Mouse (Mus musculus): ENCODE measurements around the gene Sh3pxd2b. TPM values are rescaled to one million over a fixed set of nuclear protein-coding genes. Genes with fewer than 3 reads are reported as not detected.
"Not testable (repeated sequence)": the region's sequence is repeated elsewhere in the genome, so short reads cannot be mapped to it uniquely, and the experiment has no call there.

The Sh3pxd2b gene
- 14.9 and 16.8 TPM in 2 replicates for polyA plus RNA-seq (2016; fragmentation: Nextera tagmentation; extraction: Ambion mirVana)

DNA sequence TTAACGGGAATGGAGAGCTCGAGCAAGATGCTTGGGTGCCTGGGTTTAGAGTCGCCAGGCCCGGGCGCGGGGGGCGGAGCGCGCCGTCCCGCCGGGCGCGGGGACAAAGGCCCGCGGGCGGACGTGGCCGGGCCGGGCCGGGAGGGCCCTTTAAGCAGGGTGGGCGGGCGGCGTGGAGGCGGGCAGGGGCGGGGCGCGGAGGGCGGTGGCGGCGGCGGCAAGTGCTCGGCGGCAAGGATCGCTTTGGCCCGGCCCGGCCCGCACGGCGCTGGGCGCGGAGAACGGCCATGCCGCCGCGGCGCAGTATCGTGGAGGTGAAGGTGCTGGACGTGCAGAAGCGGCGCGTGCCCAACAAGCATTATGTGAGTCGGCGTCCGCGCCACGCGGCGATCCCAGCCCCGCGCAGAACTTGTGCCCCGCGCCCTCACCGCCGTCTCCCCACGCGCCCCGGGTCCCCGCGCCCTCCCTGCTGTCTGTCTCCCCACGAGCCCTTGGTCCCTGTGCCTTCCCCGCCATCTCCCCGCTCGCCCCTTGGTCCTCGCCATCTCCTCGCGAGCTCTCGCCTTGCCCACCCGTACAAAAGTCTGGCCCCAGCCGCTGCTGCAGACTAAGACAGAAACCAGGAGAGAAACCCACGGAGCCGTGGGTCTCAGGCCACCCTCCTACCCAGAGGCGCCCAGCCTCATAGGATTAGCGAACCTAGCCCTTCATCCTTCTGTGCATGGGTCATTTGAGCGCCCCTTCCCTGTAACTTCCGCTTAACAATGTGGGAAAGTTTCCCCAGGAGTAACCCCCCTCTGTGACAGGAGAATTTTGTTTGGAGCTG lies at the start of gene Sh3pxd2b:
Sh3pxd2b (plus strand) TSS at position 214 of the 826 bp plus-strand sequence.
- DNase-seq (ENCODE audit: low spot score), result no peak
- 0 out of 2 replicates have a peak, but pooled peaks cover 6% of the 10 kb centered on the region for H3K27me3 ChIP-seq (ENCODE audit: insufficient read depth, poor library complexity, severe bottlenecking)
- H3K4me3 ChIP-seq, result peak within 1 kb of the TSS; percentile 93
- H3K27ac ChIP-seq, result peak within 1 kb of the TSS; percentile 96
- peaks cover 46% of the 10 kb centered on the region for H3K4me1 ChIP-seq
- WGBS, result 2% methylated on average over 86 of the region's 86 CpGs
- H3K36me3 ChIP-seq, result peaks cover 14% of the 10 kb centered on the region
- no peaks in the 10 kb centered on the region for H3K9me3 ChIP-seq

DNA sequence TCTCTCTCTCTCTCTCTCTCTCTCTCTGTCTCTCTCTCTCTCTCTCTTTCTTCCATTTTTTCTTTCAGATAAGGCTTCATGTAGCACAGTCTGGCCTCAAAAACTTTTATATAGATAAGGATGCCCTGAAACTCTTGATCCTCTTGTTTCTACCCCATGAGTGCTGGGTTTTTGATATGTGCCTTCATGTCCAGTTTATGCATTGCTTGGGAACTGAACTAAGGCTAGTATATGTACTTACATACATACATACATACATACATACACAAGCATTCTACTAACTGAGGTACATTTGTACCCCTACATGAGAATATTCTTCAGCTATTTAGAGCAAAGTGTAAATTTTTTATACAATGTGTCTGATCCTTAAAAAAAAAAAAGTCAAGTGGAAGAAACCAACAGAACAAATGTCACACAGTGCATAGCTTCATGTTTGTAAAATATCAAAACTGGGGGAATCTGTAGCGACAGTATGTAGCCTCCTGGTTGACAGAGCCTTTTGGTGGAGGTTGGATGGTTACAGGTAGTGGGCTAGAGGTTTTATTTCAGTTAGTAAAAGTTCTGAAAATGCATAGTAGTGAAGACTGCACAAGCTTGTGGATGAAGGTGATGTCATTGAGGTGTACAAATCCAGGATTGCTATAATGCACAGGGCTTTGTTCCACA lies 49.6 kb upstream of the Sh3pxd2b start:
- Histone ChIP-seq H3K36me3 (no peaks in the 10 kb centered on the region), H3K4me3 (no peak overlapping the region), H3K4me1 (no peaks in the 10 kb centered on the region), H3K27me3 (ENCODE audit: insufficient read depth, poor library complexity, severe bottlenecking) (peaks cover 29% of the 10 kb centered on the region), H3K27ac (no peak overlapping the region), H3K9me3 (no peaks in the 10 kb centered on the region)
- DNase-seq (ENCODE audit: low spot score), result no peak
- WGBS, result 86% methylated on average over 1 of the region's 1 CpGs

DNA sequence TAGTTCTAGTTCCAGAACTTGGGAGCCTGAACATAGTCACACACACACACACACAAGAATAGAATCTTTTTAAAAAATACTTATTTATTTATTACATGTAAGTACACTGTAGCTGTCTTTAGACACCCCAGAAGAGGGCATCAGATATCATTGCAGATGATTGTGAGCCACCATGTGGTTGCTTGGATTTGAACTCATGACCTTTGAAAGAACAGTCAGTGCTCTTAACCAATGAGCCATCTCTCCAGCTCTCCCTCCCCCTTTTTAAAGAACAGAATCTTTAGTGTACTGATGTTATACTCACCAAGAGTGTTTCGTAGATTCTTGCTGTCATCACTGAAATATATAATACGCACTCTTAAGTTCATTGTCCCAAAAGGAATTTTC lies 49.1 kb upstream of the Sh3pxd2b start:
- peaks cover 35% of the 10 kb centered on the region for H3K27me3 ChIP-seq (ENCODE audit: insufficient read depth, poor library complexity, severe bottlenecking)
- 88% methylated on average over 2 of the region's 2 CpGs for WGBS
- no peak for DNase-seq (ENCODE audit: low spot score)
- H3K9me3 ChIP-seq, result no peaks in the 10 kb centered on the region
- no peaks in the 10 kb centered on the region for H3K4me1 ChIP-seq
- H3K36me3 ChIP-seq, result no peaks in the 10 kb centered on the region
- no peak overlapping the region for H3K27ac ChIP-seq
- no peak overlapping the region for H3K4me3 ChIP-seq

DNA sequence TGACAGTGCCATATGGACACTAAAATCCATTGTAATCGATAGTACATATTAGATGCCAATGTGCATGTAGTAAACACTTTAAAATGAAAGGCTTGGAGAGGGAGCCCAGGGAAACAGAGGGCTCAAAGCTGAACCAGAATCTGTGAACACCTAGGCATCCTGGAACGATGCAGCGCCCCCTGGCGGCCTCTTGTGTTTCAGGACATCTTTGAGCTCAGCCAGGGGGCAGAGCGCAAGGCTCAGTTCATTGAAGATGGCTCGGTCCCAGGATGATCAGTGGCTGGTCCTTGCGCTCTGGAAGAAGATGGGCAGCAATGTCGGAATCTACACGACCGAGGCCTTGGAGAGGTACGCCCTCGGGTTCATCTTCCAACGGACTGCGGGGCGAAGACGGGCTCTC lies 47.8 kb upstream of the Sh3pxd2b start, which contains the start of gene Hbq1a:
Hbq1a (plus strand) TSS at position 205 of the 400 bp plus-strand sequence.
- not testable (repeated sequence) for H3K9me3 ChIP-seq, H3K27ac ChIP-seq, H3K36me3 ChIP-seq, H3K4me1 ChIP-seq
- 4% methylated on average over 16 of the region's 16 CpGs for WGBS
- peak within 1 kb of the TSS; percentile 27; the same call in 1 of the 2 replicates for H3K4me3 ChIP-seq
- H3K27me3 ChIP-seq (ENCODE audit: insufficient read depth, poor library complexity, severe bottlenecking), result peaks cover 38% of the 10 kb centered on the region
- DNase-seq (ENCODE audit: low spot score), result peak; percentile 77

DNA sequence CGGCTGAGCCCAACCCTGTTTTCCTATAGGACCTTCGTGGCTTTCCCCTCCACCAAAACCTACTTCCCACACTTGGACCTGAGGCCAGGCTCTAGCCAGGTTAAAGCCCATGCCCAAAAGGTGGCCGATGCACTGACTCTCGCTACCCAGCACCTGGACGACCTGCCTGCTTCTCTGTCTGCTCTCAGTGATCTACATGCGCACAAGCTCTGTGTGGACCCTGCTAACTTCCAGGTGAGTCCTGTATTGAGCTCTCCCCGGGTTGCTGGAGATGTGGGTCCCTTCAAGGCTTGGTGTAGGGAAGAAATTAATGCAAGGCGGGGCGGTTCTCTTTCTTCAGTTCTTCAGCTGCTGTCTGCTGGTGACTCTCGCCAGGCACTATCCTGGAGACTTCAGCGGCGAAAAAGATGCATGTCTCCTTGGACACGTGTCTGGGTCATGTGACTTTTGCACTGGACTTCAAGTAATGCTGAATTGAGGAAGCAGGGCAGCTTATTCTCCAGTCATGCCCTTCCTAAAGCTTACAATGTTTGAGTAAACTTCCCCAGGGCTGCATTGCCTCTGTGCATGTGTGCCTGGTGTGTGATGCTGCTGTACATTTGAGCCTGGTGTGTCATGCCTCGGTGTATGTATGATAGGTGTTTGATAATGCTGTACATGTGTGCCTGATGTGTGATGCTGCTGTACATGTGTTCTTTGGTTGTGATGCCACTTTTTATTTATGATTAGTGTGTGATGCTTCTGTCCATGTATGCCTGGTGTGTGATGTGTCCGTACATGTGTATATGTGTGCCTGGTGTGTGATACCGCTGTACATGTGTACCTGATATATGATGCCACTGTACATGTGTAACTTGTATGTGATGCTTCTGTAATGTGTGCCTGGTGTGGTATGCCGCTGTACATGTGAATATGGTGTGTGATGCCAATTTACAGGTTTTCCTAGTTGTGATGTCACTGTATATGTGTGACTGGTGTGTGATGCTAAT lies 47.0 kb upstream of the Sh3pxd2b start:
- Histone ChIP-seq H3K9me3 (no peaks in the 10 kb centered on the region), H3K36me3 (no peaks in the 10 kb centered on the region), H3K4me1 (no peaks in the 10 kb centered on the region), H3K27ac (no peak overlapping the region), H3K4me3 (peak overlapping the region; percentile 27; the same call in 1 of the 2 replicates), H3K27me3 (ENCODE audit: insufficient read depth, poor library complexity, severe bottlenecking) (peaks cover 38% of the 10 kb centered on the region)
- no peak for DNase-seq (ENCODE audit: low spot score)
- 45% methylated on average over 17 of the region's 17 CpGs for WGBS

DNA sequence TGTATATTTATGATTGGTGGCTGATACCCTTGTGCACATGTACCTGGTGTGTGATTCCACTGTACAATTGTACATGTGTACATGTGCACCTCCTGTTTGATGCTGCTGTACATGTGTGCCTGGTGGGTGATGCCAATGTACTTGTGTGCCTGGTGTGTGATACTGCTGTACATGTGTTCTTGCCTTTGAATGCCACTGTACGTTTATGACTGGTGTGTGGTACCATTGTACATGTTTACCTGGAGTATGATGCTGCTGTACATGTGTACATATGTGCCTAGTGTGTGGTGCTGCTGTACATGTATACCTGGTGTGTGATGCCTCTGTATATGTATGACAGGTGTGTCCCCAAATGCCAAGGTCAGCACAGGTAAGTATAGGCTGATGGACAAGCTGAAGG lies 46.1 kb upstream of the Sh3pxd2b start:
- no peaks in the 10 kb centered on the region for H3K36me3 ChIP-seq
- H3K4me3 ChIP-seq, result no peak overlapping the region
- H3K27me3 ChIP-seq (ENCODE audit: insufficient read depth, poor library complexity, severe bottlenecking), result peaks cover 38% of the 10 kb centered on the region
- no peaks in the 10 kb centered on the region for H3K4me1 ChIP-seq
- no peaks in the 10 kb centered on the region for H3K9me3 ChIP-seq
- no peak for DNase-seq (ENCODE audit: low spot score)
- WGBS, result 73% methylated on average over 1 of the region's 1 CpGs
- no peak overlapping the region for H3K27ac ChIP-seq

DNA sequence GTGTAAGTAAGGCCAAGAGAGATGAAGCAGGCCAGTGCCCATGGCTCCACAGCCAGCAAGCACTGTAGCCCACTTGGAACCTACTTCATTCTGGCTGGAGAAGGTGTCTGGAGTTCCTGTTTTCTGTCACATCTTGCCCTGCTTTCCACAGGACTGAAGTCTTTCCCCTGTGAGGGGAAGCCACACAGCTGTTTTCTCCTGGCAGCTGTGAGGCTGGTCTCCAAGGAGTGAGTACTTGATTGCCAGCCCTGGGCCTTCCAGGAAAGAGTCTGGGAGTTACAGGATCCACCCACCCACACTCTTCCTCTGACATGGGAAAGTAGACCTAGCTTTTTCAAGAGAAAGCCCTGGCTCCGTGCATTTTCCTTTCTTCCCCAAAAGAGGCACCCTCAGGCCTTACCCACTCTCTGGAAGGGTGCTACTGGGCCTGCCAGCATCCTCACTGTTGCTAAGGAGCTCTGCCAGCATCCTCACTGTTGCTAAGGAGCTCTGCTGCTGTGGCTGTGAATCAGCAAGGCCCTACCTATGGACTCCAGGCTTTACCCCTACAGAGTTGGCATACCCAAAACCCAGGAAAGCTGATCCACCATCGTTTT lies 44.7 kb upstream of the Sh3pxd2b start:
- Histone ChIP-seq H3K27ac (no peak overlapping the region), H3K4me3 (no peak overlapping the region), H3K27me3 (ENCODE audit: insufficient read depth, poor library complexity, severe bottlenecking) (peaks cover 35% of the 10 kb centered on the region), H3K36me3 (no peaks in the 10 kb centered on the region), H3K4me1 (no peaks in the 10 kb centered on the region; the same call in 1 of the 2 replicates), H3K9me3 (no peaks in the 10 kb centered on the region)
- DNase-seq (ENCODE audit: low spot score), result no peak
- 38% methylated on average over 2 of the region's 2 CpGs for WGBS

DNA sequence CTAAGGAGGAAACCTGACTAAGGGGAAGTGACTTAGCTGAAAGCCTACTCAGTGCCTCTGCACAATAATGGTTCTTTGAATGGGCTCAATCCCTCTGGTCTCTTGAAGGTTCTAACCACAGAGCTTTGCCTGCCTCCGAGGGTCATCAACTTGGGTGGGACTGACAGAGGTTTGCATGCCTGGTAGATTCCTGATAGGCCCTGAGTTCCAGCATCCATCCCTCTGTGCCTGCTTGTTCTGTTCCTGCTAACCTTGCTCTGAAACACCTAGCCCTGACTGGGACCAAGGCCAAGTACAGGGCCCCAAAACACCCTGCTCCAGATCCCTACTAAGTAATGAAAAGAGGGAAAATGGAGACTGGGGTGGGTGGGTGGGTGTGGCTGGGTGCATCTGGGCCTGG lies 44.2 kb upstream of the Sh3pxd2b start:
- H3K9me3 ChIP-seq, result no peaks in the 10 kb centered on the region
- peaks cover 34% of the 10 kb centered on the region for H3K27me3 ChIP-seq (ENCODE audit: insufficient read depth, poor library complexity, severe bottlenecking)
- H3K4me3 ChIP-seq, result no peak overlapping the region
- H3K36me3 ChIP-seq, result no peaks in the 10 kb centered on the region
- H3K27ac ChIP-seq, result no peak overlapping the region
- no peaks in the 10 kb centered on the region; the same call in 1 of the 2 replicates for H3K4me1 ChIP-seq
- no peak for DNase-seq (ENCODE audit: low spot score)
- 77% methylated on average over 1 of the region's 1 CpGs for WGBS

DNA sequence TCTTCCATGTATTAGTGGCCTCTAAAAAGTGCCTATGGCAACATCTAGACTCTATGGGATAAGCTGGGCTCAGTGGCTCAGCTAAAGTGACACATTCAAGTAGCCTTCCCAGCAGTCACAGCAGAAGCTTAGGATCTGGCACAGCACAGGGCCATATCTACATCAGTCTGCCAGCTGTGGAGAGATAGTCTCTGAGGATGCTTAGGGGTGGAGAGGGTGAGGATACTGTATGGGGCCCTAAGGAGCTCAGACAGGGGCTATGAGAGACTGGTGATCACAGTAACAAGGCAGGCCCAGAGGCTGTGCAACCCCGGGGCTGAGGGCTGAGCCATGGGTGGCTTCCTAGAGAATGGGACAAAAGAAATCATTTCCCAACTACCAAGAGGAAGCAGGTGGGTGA lies 40.6 kb upstream of the Sh3pxd2b start:
- Histone ChIP-seq H3K27me3 (ENCODE audit: insufficient read depth, poor library complexity, severe bottlenecking) (peaks cover 16% of the 10 kb centered on the region), H3K4me1 (peaks cover 3% of the 10 kb centered on the region; the same call in 1 of the 2 replicates), H3K4me3 (no peak overlapping the region), H3K36me3 (no peaks in the 10 kb centered on the region), H3K9me3 (no peaks in the 10 kb centered on the region), H3K27ac (no peak overlapping the region)
- no peak for DNase-seq (ENCODE audit: low spot score)
- 77% methylated on average over 1 of the region's 1 CpGs for WGBS

DNA sequence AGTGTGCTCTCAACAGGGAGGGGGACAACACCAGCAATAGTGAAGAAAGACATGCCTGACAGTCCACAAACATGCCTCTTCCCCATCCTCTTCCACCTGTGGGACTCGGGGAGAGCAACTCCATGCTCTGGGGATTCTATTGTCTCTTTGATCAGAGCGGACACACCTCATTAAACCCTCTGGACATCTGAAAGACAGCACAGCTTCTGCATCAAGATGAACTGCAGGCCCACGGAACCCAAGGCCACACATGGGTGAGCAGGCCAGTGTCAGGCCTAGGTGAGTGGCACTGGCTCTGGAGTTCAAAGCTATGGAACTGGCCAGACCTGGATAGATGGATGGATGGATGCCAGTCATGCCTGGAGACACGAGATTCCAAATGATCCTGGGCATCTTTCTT lies 38.2 kb upstream of the Sh3pxd2b start:
- 67% methylated on average over 4 of the region's 4 CpGs for WGBS
- DNase-seq (ENCODE audit: low spot score), result no peak
- H3K4me3 ChIP-seq, result no peak overlapping the region
- H3K27me3 ChIP-seq (ENCODE audit: insufficient read depth, poor library complexity, severe bottlenecking), result 0 out of 2 replicates have a peak, but pooled peaks cover 2% of the 10 kb centered on the region
- H3K36me3 ChIP-seq, result no peaks in the 10 kb centered on the region
- peaks cover 15% of the 10 kb centered on the region; the same call in 1 of the 2 replicates for H3K4me1 ChIP-seq
- no peak overlapping the region for H3K27ac ChIP-seq
- no peaks in the 10 kb centered on the region for H3K9me3 ChIP-seq

DNA sequence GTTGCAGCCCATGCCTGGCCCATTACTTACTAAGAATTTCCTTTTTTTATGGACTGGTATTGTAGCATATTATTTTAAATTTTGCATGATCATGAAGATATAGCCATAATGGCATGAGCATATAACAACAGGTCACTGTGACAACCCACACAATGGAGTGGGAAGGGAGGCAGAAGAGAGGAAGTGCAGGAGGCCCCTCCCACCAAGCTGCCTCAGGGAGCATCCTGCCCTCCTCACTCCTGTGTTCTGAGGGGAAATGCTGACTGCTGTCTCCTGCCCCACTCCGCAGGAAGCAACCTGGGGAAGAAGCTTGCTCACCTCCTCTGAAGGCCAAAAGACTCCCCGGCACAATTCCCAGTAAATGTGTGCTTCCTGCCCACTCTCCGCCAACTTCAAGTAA lies 37.7 kb upstream of the Sh3pxd2b start:
- DNase-seq (ENCODE audit: low spot score), result no peak
- Histone ChIP-seq H3K4me3 (no peak overlapping the region), H3K9me3 (no peaks in the 10 kb centered on the region), H3K27me3 (ENCODE audit: insufficient read depth, poor library complexity, severe bottlenecking) (0 out of 2 replicates have a peak, but pooled peaks cover 7% of the 10 kb centered on the region), H3K4me1 (peaks cover 15% of the 10 kb centered on the region; the same call in 1 of the 2 replicates), H3K27ac (no peak overlapping the region), H3K36me3 (no peaks in the 10 kb centered on the region)
- 60% methylated on average over 3 of the region's 3 CpGs for WGBS

DNA sequence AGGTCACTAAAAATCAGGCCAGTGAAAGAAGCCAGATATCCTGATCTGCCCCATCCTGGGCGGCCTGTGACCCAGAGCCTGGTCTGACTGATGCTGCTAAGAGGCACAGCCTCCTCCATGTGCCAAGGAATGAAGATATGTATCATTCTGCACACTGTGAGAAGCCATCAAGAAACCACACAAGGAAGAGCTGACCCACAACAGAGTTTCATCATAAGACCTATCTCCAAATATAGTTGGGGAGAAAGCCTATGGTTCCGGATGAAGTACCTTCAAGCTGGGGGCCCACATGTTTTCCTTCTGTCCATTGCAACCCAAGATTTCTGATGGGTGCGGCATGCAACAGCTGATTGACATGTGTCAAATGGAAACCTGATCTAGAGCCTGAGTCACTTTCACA lies 31.6 kb upstream of the Sh3pxd2b start:
- no peak overlapping the region for H3K4me3 ChIP-seq
- H3K27me3 ChIP-seq (ENCODE audit: insufficient read depth, poor library complexity, severe bottlenecking), result 0 out of 2 replicates have a peak, but pooled peaks cover 17% of the 10 kb centered on the region
- no peaks in the 10 kb centered on the region for H3K36me3 ChIP-seq
- no peak overlapping the region for H3K27ac ChIP-seq
- H3K9me3 ChIP-seq, result no peaks in the 10 kb centered on the region
- 77% methylated on average over 3 of the region's 3 CpGs for WGBS
- peaks cover 21% of the 10 kb centered on the region for H3K4me1 ChIP-seq
- no peak for DNase-seq (ENCODE audit: low spot score)
